Mouse (Mus musculus) myocyte (in vitro differentiated cells): ENCODE results near the gene Gpr176. TPM values are rescaled to one million over a fixed set of nuclear protein-coding genes. Genes with fewer than 3 reads are reported as not detected.

Source experiments
- H3K27me3 ChIP-seq: one replicate; pipeline ENCODE4 v1.6.1; 2011; ENCODE audit not compliant: control insufficient read depth, insufficient read depth, insufficient read length
- H3K36me3 ChIP-seq: one replicate; pipeline ENCODE4 v1.6.1; 2011; ENCODE audit not compliant: control insufficient read depth, insufficient read depth
- H3K4me2 ChIP-seq: one replicate; pipeline ENCODE4 v1.6.1; 2011; ENCODE audit warnings: low read depth, control low read depth
- H3K4me3 ChIP-seq: one replicate; pipeline ENCODE4 v1.5.1; 2011; ENCODE audit warnings: mild to moderate bottlenecking, control low read depth, moderate library complexity
- H3K79me2 ChIP-seq: one replicate; pipeline ENCODE4 v1.6.1; 2011; ENCODE audit not compliant: control insufficient read depth, insufficient read depth
- H3ac ChIP-seq: one replicate; pipeline ENCODE4 v1.6.1; 2011; ENCODE audit not compliant: control insufficient read depth, insufficient read length
- CEBPB ChIP-seq: IDR thresholded peaks from 2 replicates; pipeline ENCODE4 v1.6.1; 2011; ENCODE audit warnings: mild to moderate bottlenecking, moderate library complexity; ENCODE audit not compliant: poor library complexity, insufficient read depth, severe bottlenecking
- E2F4 ChIP-seq: IDR thresholded peaks from one replicate; pipeline ENCODE4 v1.6.1; 2011; ENCODE audit warnings: mild to moderate bottlenecking, control low read depth, moderate library complexity; ENCODE audit not compliant: insufficient read depth
- MAX ChIP-seq: IDR thresholded peaks from one replicate; pipeline ENCODE4 v1.6.1; 2011; ENCODE audit warnings: low read depth, mild to moderate bottlenecking, control low read depth
- MYOD1 ChIP-seq, 3 experiments: IDR thresholded peaks; one replicate each; pipeline ENCODE4 v1.6.1; 2011; ENCODE audit warnings: control low read depth in 2 of 3, low read depth in 2 of 3, mild to moderate bottlenecking in 2 of 3, moderate library complexity in 1 of 3; ENCODE audit not compliant: insufficient read length in 2 of 3, control insufficient read depth in 1 of 3
- MYOG ChIP-seq, 3 experiments: IDR thresholded peaks; one replicate each; pipeline ENCODE4 v1.6.1; 2011; ENCODE audit warnings: control low read depth in 2 of 3, low read depth in 2 of 3, mild to moderate bottlenecking in 2 of 3; ENCODE audit not compliant: insufficient read length in 2 of 3, control insufficient read depth in 1 of 3, insufficient read depth in 1 of 3
- POLR2A ChIP-seq: IDR thresholded peaks from one replicate; pipeline ENCODE4 v1.6.1; 2011; ENCODE audit warnings: low read depth, mild to moderate bottlenecking, control low read depth, moderate library complexity; ENCODE audit not compliant: insufficient read length
- POLR2AphosphoS2 ChIP-seq: IDR thresholded peaks from one replicate; pipeline ENCODE4 v1.6.1; 2011; ENCODE audit warnings: low read depth, control low read depth; ENCODE audit not compliant: insufficient read length
- REST ChIP-seq: IDR thresholded peaks from one replicate; pipeline ENCODE4 v1.6.1; 2011; ENCODE audit warnings: mild to moderate bottlenecking, control low read depth, moderate library complexity; ENCODE audit not compliant: insufficient read depth, insufficient read length
- SRF ChIP-seq: IDR thresholded peaks from one replicate; pipeline ENCODE4 v1.6.1; 2011; ENCODE audit warnings: low read depth; ENCODE audit not compliant: control insufficient read depth, insufficient read length
- TCF12 ChIP-seq: IDR thresholded peaks from one replicate; pipeline ENCODE4 v1.6.1; 2011; ENCODE audit warnings: mild to moderate bottlenecking, control low read depth; ENCODE audit not compliant: poor library complexity, insufficient read depth, severe bottlenecking
- TCF3 ChIP-seq: IDR thresholded peaks from one replicate; pipeline ENCODE4 v1.6.1; 2011; ENCODE audit warnings: low read depth, control low read depth; ENCODE audit not compliant: insufficient read length
- USF1 ChIP-seq: IDR thresholded peaks from one replicate; pipeline ENCODE4 v1.6.1; 2011; ENCODE audit warnings: low read depth, mild to moderate bottlenecking, control low read depth, moderate library complexity
- polyA plus RNA-seq: library from polyadenylated mRNA; unstranded; fragments of >200 nt; fragmentation: generic; extraction: Trizol; gene quantifications from one replicate; pipeline ENCODE4 v1.2.1, GENCODE M21; 2012; ENCODE audit warnings: missing spikeins

Gene Gpr176
- polyA plus RNA-seq, 1 experiment, result 1.5 TPM

- Histone ChIP-seq H3ac (no peak overlapping the region), H3K4me2 (no peak overlapping the region), H3K79me2 (no peaks in the 10 kb centered on the region), H3K36me3 (no peaks in the 10 kb centered on the region), H3K4me3 (no peak overlapping the region), H3K27me3 (no peaks in the 10 kb centered on the region)
- no peak for TF ChIP-seq MYOD1 (IDR thresholded peaks at IDR 0.05; ENCODE audit: control insufficient read depth in 1 of 3, insufficient read length in 2 of 3, low read depth in 2 of 3)
- TF ChIP-seq TCF3, result no peak
- no peak for TF ChIP-seq MAX
- no peak for TF ChIP-seq POLR2AphosphoS2
- no peak for TF ChIP-seq USF1
- TF ChIP-seq POLR2A, result no peak
- TF ChIP-seq SRF, result no peak
- no peak for TF ChIP-seq REST
- TF ChIP-seq CEBPB, result no peak
- no peak for TF ChIP-seq E2F4
- no peak for TF ChIP-seq TCF12
- no peak for TF ChIP-seq MYOG (IDR thresholded peaks at IDR 0.05; ENCODE audit: control insufficient read depth in 1 of 3, insufficient read depth in 1 of 3, insufficient read length in 2 of 3, low read depth in 2 of 3)
These were observed 52.1 kb downstream of the Gpr176 start for GRCm38 (mm10) chr2:118321094-118321493.

GRCm38 (mm10) chr2:118320519-118320918 is 52.7 kb downstream of the Gpr176 start:
- no peak overlapping the region for H3ac ChIP-seq
- TF ChIP-seq POLR2AphosphoS2 (no peak), CEBPB (no peak), MYOD1 (IDR thresholded peaks at IDR 0.05; ENCODE audit: control insufficient read depth in 1 of 3, insufficient read length in 2 of 3, low read depth in 2 of 3) (no peak), REST (no peak), E2F4 (no peak), TCF3 (no peak), USF1 (no peak), TCF12 (no peak)
- H3K79me2 ChIP-seq, result no peaks in the 10 kb centered on the region

GRCm38 (mm10) chr2:118319176-118319575 is 54.0 kb downstream of the Gpr176 start:
- no peak for TF ChIP-seq TCF12
- TF ChIP-seq SRF, result no peak
- no peak for TF ChIP-seq CEBPB
- no peak for TF ChIP-seq MYOD1 (IDR thresholded peaks at IDR 0.05; ENCODE audit: control insufficient read depth in 1 of 3, insufficient read length in 2 of 3, low read depth in 2 of 3)
- TF ChIP-seq MYOG (IDR thresholded peaks at IDR 0.05; ENCODE audit: control insufficient read depth in 1 of 3, insufficient read depth in 1 of 3, insufficient read length in 2 of 3, low read depth in 2 of 3), result no peak
- no peak for TF ChIP-seq E2F4
- TF ChIP-seq TCF3, result no peak
- no peak for TF ChIP-seq POLR2AphosphoS2
- TF ChIP-seq MAX, result no peak
- no peak for TF ChIP-seq USF1
- TF ChIP-seq REST, result no peak
- TF ChIP-seq POLR2A, result no peak
- H3K36me3 ChIP-seq, result no peaks in the 10 kb centered on the region
- H3K27me3 ChIP-seq, result no peaks in the 10 kb centered on the region
- no peak overlapping the region for H3K4me3 ChIP-seq
- H3ac ChIP-seq, result no peak overlapping the region
- H3K79me2 ChIP-seq, result no peaks in the 10 kb centered on the region
- H3K4me2 ChIP-seq, result no peak overlapping the region

More at GRCm38 (mm10) chr2:118320519-118320918, 52.7 kb downstream of the Gpr176 start:
- Histone ChIP-seq H3K4me2 (no peak overlapping the region), H3K4me3 (no peak overlapping the region), H3K27me3 (no peaks in the 10 kb centered on the region), H3K36me3 (no peaks in the 10 kb centered on the region)

GRCm38 (mm10) chr2:118316939-118317338 is 56.3 kb downstream of the Gpr176 start:
- no peak for TF ChIP-seq MYOD1 (IDR thresholded peaks at IDR 0.05; ENCODE audit: control insufficient read depth in 1 of 3, insufficient read length in 2 of 3, low read depth in 2 of 3)
- TF ChIP-seq TCF3, result no peak
- no peak for TF ChIP-seq MAX
- no peak for TF ChIP-seq POLR2AphosphoS2
- no peak for TF ChIP-seq SRF
- TF ChIP-seq TCF12, result no peak
- TF ChIP-seq MYOG (IDR thresholded peaks at IDR 0.05; ENCODE audit: control insufficient read depth in 1 of 3, insufficient read depth in 1 of 3, insufficient read length in 2 of 3, low read depth in 2 of 3), result no peak
- no peak for TF ChIP-seq E2F4
- no peak for TF ChIP-seq POLR2A
- no peak for TF ChIP-seq REST
- TF ChIP-seq USF1, result no peak
- TF ChIP-seq CEBPB, result no peak

More at GRCm38 (mm10) chr2:118316939-118317338, 56.3 kb downstream of the Gpr176 start:
- no peaks in the 10 kb centered on the region for H3K36me3 ChIP-seq
- H3K79me2 ChIP-seq, result no peaks in the 10 kb centered on the region
- no peak overlapping the region for H3ac ChIP-seq
- H3K4me2 ChIP-seq, result no peak overlapping the region
- H3K4me3 ChIP-seq, result no peak overlapping the region
- H3K27me3 ChIP-seq, result no peaks in the 10 kb centered on the region
